Mouse (Mus musculus): ENCODE data around the gene Ccdc58. TPM values are rescaled to one million over a fixed set of nuclear protein-coding genes. Genes with fewer than 3 reads are reported as not detected.
A peak's percentile ranks its signal among the peaks of the same experiment; 100 is the strongest.

The Ccdc58 gene
- total and polyA plus RNA-seq, 2 experiments from 2014 or later = 8.2 to 22.9 TPM

- WGBS = 93% methylated on average over 4 of the region's 4 CpGs
- Histone ChIP-seq H3K9ac (replicated peaks; ENCODE audit: low read length, poor library complexity, severe bottlenecking) (no peak overlapping the region), H3K4me2 (ENCODE audit: low read depth, low read length, poor library complexity, severe bottlenecking) (no peak overlapping the region), H3K27ac (ENCODE audit: low read depth, low read length) (no peak overlapping the region), H3K4me3 (ENCODE audit: low read depth, low read length) (no peak overlapping the region), H3K27me3 (ENCODE audit: insufficient read depth, low read length) (no peaks in the 10 kb centered on the region), H3K9me3 (ENCODE audit: low read length) (no peaks in the 10 kb centered on the region), H3K4me1 (ENCODE audit: insufficient read depth, low read length) (peaks cover 7% of the 10 kb centered on the region; the same call in 1 of the 2 replicates), H3K36me3 (ENCODE audit: insufficient read depth, low read length) (peaks cover 16% of the 10 kb centered on the region)
- DNase-seq (ENCODE audit: low spot score) = no peak
- no peak for TF ChIP-seq CTCF (IDR thresholded peaks at IDR 0.05)
- ATAC-seq (ENCODE audit: low FRiP score) = no peak
Measured at GRCm38 (mm10) chr16:36043964-36044363, 27.5 kb upstream of the Ccdc58 start.

GRCm38 (mm10) chr16:36047538-36047937 is 23.9 kb upstream of the Ccdc58 start:
- Histone ChIP-seq H3K9me3 (ENCODE audit: low read length) (no peaks in the 10 kb centered on the region), H3K9ac (replicated peaks; ENCODE audit: low read length, poor library complexity, severe bottlenecking) (no peak overlapping the region), H3K4me2 (ENCODE audit: low read depth, low read length, poor library complexity, severe bottlenecking) (no peak overlapping the region), H3K4me3 (ENCODE audit: low read depth, low read length) (no peak overlapping the region), H3K27ac (ENCODE audit: low read depth, low read length) (no peak overlapping the region), H3K36me3 (ENCODE audit: insufficient read depth, low read length) (peaks cover 34% of the 10 kb centered on the region), H3K27me3 (ENCODE audit: insufficient read depth, low read length) (no peaks in the 10 kb centered on the region), H3K4me1 (ENCODE audit: insufficient read depth, low read length) (0 out of 2 replicates have a peak, but pooled peaks cover 2% of the 10 kb centered on the region)
- 88% methylated on average over 4 of the region's 4 CpGs for WGBS
- DNase-seq (ENCODE audit: low spot score) (no peak), ATAC-seq (ENCODE audit: low FRiP score) (no peak)
- peak; percentile 41 for TF ChIP-seq CTCF (IDR thresholded peaks at IDR 0.05)

DNA sequence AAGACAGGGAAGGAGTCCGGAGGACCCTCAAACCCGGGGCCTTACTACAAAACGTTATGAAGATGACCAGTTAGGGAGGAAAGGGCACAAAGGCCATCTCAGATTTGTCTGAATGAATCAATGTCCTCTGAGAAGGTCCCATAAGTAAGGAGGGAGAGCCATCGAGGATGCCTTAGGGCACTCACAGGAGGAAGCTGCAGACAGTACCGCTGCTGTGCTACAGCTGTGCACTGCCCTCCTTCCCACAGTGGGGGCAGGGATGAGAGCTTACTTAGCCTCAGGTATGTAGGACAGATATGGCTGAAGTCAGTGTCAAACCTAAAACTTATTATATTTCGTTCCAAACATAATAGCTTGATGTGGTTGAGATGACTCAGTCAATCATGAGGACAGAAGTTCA is 20.0 kb upstream of the Ccdc58 start:
- peaks cover 27% of the 10 kb centered on the region for H3K36me3 ChIP-seq (ENCODE audit: insufficient read depth, low read length)
- 92% methylated on average over 6 of the region's 6 CpGs for WGBS
- no peak for ATAC-seq (ENCODE audit: low FRiP score)

DNA sequence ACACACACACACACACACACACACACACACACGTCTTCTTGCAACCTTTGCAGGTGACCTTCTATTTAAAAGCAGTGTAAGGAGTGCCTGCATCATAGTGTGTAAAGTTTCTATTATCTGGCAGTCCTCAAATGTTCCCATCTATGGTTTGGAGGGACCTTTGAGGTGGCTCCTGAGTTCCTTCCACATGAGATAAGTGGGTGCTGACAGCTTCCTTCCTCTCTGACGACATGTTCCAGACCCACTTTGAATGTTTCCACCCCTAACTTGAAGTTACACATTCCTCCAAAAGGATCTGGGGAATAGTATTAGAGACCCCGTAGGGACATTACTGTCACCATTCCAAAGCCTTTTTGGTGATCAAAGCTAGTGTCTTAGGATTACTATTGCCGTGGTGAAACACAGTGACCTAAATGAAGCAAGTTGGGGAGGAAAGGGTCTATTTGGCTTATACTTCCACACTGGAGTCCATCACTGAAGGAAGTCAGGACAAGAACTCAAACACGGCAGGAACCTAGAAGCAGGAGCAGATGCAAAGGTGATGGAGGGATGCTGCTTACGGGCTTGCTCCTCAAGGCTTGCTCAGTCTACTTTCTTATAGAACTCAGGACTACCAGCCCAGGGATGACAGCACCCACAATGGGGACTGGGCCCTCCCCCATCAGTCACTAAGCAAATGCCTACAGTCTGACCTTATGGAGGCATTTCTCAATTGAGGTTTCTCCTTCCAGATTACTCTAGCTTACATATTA is 17.8 kb upstream of the Ccdc58 start:
- Histone ChIP-seq H3K9ac (replicated peaks; ENCODE audit: low read length, poor library complexity, severe bottlenecking) (no peak overlapping the region), H3K9me3 (ENCODE audit: low read length) (no peaks in the 10 kb centered on the region), H3K27me3 (ENCODE audit: insufficient read depth, low read length) (no peaks in the 10 kb centered on the region), H3K4me3 (ENCODE audit: low read depth, low read length) (no peak overlapping the region), H3K4me1 (ENCODE audit: insufficient read depth, low read length) (no peaks in the 10 kb centered on the region), H3K27ac (ENCODE audit: low read depth, low read length) (no peak overlapping the region), H3K36me3 (ENCODE audit: insufficient read depth, low read length) (peaks cover 20% of the 10 kb centered on the region), H3K4me2 (ENCODE audit: low read depth, low read length, poor library complexity, severe bottlenecking) (no peak overlapping the region)
- 92% methylated on average over 6 of the region's 6 CpGs for WGBS
- TF ChIP-seq CTCF (IDR thresholded peaks at IDR 0.05) = no peak
- ATAC-seq (ENCODE audit: low FRiP score) (no peak), DNase-seq (ENCODE audit: low spot score) (no peak)

More for the DNA sequence above, 20.0 kb upstream of the Ccdc58 start:
- no peak overlapping the region for H3K27ac ChIP-seq (ENCODE audit: low read depth, low read length)
- H3K9ac ChIP-seq (replicated peaks; ENCODE audit: low read length, poor library complexity, severe bottlenecking) = no peak overlapping the region
- no peaks in the 10 kb centered on the region for H3K27me3 ChIP-seq (ENCODE audit: insufficient read depth, low read length)
- no peak for DNase-seq (ENCODE audit: low spot score)
- no peak overlapping the region for H3K4me3 ChIP-seq (ENCODE audit: low read depth, low read length)
- H3K4me1 ChIP-seq (ENCODE audit: insufficient read depth, low read length) = no peaks in the 10 kb centered on the region
- no peaks in the 10 kb centered on the region for H3K9me3 ChIP-seq (ENCODE audit: low read length)
- no peak for TF ChIP-seq CTCF (IDR thresholded peaks at IDR 0.05)
- H3K4me2 ChIP-seq (ENCODE audit: low read depth, low read length, poor library complexity, severe bottlenecking) = no peak overlapping the region

DNA sequence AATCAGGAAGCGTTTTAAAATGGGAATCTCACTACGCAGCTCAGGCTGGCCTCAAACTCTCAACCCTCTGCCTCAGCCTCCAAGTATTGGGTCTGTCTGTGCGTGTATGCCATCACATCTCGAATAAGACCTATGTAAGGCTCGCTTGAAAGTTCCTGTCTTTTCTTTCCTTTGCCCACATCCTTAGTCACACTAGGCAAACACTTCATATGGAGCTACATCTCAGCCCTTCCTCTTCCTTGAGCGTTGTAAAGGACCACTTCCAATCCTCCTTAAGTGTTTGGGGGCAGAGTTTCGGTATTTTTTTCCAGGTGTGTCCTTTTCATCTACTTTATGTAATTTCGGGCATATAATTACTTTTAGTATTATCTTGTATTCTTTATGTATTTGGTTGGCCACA is 16.6 kb upstream of the Ccdc58 start:
- ATAC-seq (ENCODE audit: low FRiP score) (no peak), DNase-seq (ENCODE audit: low spot score) (no peak)
- no peaks in the 10 kb centered on the region for H3K27me3 ChIP-seq (ENCODE audit: insufficient read depth, low read length)
- H3K27ac ChIP-seq (ENCODE audit: low read depth, low read length) = no peak overlapping the region
- H3K4me2 ChIP-seq (ENCODE audit: low read depth, low read length, poor library complexity, severe bottlenecking) = no peak overlapping the region
- no peak for TF ChIP-seq CTCF (IDR thresholded peaks at IDR 0.05)
- no peak overlapping the region for H3K4me3 ChIP-seq (ENCODE audit: low read depth, low read length)
- H3K9me3 ChIP-seq (ENCODE audit: low read length) = no peaks in the 10 kb centered on the region
- no peaks in the 10 kb centered on the region for H3K4me1 ChIP-seq (ENCODE audit: insufficient read depth, low read length)
- peaks cover 13% of the 10 kb centered on the region for H3K36me3 ChIP-seq (ENCODE audit: insufficient read depth, low read length)
- 97% methylated on average over 8 of the region's 8 CpGs for WGBS
- H3K9ac ChIP-seq (replicated peaks; ENCODE audit: low read length, poor library complexity, severe bottlenecking) = no peak overlapping the region

DNA sequence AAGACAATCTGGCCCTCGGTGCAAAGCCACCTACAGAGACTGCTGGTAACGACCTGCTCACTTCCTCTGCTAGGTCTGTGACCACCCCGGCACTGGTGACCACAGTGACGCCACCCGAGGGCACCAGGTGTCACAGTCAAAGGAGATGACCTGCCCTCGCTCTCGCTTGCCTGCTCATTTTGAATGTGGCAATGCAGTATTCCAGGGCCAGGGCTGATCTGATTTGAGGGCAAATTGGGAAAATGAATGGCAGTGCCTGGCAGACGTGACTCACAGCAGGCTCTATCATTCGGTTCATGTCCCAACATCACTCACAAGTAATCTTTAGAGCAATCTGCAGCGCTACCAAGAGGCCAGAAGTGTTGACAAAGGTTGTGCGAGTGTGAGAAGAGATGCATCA is 15.1 kb upstream of the Ccdc58 start:
- H3K4me3 ChIP-seq (ENCODE audit: low read depth, low read length) = no peak overlapping the region
- ATAC-seq (ENCODE audit: low FRiP score) (no peak), DNase-seq (ENCODE audit: low spot score) (no peak)
- no peaks in the 10 kb centered on the region for H3K9me3 ChIP-seq (ENCODE audit: low read length)
- 90% methylated on average over 11 of the region's 11 CpGs for WGBS
- no peaks in the 10 kb centered on the region for H3K4me1 ChIP-seq (ENCODE audit: insufficient read depth, low read length)
- no peak overlapping the region for H3K27ac ChIP-seq (ENCODE audit: low read depth, low read length)
- H3K27me3 ChIP-seq (ENCODE audit: insufficient read depth, low read length) = no peaks in the 10 kb centered on the region
- no peak overlapping the region for H3K9ac ChIP-seq (replicated peaks; ENCODE audit: low read length, poor library complexity, severe bottlenecking)
- peaks cover 10% of the 10 kb centered on the region for H3K36me3 ChIP-seq (ENCODE audit: insufficient read depth, low read length)
- no peak for TF ChIP-seq CTCF (IDR thresholded peaks at IDR 0.05)
- no peak overlapping the region for H3K4me2 ChIP-seq (ENCODE audit: low read depth, low read length, poor library complexity, severe bottlenecking)

Measured in midbrain, postnatal 0 days (tissue).